Mouse (Mus musculus) layer of hippocampus, postnatal 25 days (tissue): ENCODE data around the gene Zc3h13. TPM values are rescaled to one million over a fixed set of nuclear protein-coding genes. Genes with fewer than 3 reads are reported as not detected.
A peak's percentile ranks its signal among the peaks of the same experiment; 100 is the strongest.

Source experiments
- DNase-seq, 2 experiments: peaks; one replicate each; pipeline ENCODE4 v3.0.0; 2022; ENCODE audit warnings: mixed read lengths in 2 of 2, low spot score in 1 of 2; ENCODE audit errors: extremely low spot score in 1 of 2
- total RNA-seq, 2 experiments: library from RNA; stranded (reverse); gene quantifications; 2 replicates each; pipeline ENCODE4 v1.2.3; 2021

Zc3h13 gene
- total RNA-seq: 10 to 100 TPM; 50.9 to 51.9 TPM

DNA sequence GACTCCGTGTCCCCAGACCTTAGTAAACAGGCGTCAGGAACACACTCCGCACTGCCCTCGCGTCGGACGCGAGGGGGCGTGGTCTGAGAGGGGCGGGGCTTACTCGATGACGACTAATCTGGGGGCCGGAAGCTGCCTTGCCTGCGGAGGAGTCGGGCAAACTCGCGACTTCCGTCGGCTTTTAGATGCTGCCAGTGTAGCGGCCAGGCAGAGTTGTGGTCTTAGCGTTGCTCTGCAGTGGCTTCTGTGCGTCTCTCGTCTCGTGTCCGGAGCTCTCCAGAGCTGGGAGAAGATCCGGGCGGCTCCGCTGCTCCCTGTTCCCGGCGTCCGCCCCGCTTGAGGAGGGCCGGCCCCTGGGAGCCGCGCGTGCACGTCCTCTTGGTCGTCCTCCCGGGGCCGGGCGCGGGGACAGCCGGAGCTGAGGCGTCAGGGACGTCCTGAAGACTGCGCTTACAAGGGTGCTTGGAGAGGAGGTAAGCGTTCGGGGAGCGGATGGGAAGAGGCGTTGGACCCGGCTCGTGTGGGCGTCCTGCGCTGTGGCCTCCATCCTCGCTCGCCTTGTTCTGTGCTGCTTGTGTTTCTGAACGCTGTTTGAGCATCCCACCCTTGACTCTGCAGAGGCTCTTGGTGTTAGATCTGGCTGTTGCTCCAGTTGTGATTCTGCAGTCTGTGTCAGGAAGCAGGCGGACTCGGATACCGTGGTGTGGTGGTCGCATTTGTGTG is at the start of gene Zc3h13:
Zc3h13 (plus strand) TSS at position 181 of the 723 bp plus-strand sequence.
- DNase-seq: peak; percentile 97 to 98

- no peak for DNase-seq
Observed at GRCm38 (mm10) chr14:75235552-75235951, 48.6 kb upstream of the Zc3h13 start.

DNA sequence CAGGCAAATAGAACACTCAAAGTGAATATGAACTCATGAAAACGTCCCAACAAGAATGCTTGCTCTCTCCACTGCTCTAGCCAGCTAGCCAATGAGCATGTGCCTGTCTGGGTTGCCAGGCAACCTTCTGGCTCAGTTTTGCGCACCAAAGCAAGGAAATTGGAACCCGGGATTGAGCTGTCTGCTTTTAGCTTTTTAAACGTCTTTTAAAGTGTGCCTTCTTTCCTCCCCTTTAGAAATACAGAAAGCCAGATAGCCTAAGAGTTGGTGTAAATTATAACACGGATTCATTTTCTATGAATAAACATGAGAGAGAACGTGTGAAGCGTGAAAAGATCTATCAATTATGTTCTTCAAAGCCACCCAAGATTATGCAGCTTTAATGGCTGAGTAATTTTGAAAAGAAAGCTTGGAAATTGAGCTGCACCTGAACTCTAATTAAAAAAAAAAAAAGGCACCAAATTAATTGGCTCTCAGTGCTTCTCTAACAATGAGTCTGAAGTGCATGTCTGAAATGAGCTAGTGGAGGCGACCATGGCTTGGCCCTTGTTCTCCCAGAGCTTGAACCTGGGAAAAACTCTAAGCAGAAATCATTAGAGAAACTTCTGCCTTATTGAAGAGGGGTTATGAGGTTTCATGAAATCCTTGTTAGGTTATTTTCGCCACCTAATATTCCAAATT is 48.1 kb upstream of the Zc3h13 start:
- DNase-seq: peak; percentile 15 to 20

GRCm38 (mm10) chr14:75236636-75237003 is 47.6 kb upstream of the Zc3h13 start:
- DNase-seq: no peak

GRCm38 (mm10) chr14:75237096-75237495 is 47.1 kb upstream of the Zc3h13 start:
- DNase-seq: no peak

- no peak for DNase-seq
Observed at GRCm38 (mm10) chr14:75238054-75238692, 46.0 kb upstream of the Zc3h13 start.

DNA sequence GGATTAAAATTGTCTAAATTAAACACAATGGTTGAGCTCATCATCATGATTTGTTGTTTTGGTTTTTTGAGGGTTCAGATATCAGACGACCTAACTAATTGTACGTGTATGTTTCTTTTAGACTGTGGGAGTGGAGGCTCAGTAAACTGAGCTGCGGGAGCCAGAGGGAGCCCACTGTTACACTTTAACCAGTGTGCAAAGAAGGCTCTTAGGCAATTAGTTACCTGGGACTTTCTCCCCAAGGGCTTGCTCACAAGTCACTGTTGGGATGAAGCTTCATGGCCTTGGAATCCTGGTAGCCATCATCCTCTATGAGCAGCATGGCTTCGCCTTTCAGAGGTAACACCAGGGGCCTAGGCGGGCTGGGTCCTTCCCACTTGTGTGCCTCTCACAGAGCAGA is 42.1 kb upstream of the Zc3h13 start, which contains the start of gene Cpb2:
Cpb2 (plus strand) TSS at position 201 of the 400 bp plus-strand sequence.
- DNase-seq: no peak

- no peak for DNase-seq
Observed at GRCm38 (mm10) chr14:75246024-75247000, 37.9 kb upstream of the Zc3h13 start.

DNA sequence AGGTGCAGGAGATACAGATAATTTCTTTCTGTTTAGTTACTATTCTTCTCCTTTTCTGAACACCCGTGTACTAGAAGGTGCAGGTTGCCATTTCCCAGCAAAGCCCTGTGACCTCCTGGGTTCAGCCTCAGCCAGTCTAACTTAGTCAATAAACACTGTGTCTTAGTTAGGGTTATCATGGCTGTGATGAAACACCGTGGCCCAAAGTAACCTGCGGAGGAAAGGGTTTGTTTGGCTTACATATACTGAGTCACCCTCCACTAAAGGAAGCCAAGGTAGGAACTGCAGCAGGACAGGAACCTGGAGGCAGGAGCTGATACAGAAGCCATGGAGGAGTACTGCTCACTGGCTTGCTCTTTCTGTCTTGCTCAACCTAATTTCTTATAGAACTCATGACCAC is 33.7 kb upstream of the Zc3h13 start:
- DNase-seq: no peak

- DNase-seq: no peak
Observed at GRCm38 (mm10) chr14:75256521-75256920, 27.7 kb upstream of the Zc3h13 start.

GRCm38 (mm10) chr14:75269531-75269930 is 14.6 kb upstream of the Zc3h13 start:
- no peak for DNase-seq

GRCm38 (mm10) chr14:75279716-75280115 is 4.5 kb upstream of the Zc3h13 start:
- DNase-seq: no peak

DNA sequence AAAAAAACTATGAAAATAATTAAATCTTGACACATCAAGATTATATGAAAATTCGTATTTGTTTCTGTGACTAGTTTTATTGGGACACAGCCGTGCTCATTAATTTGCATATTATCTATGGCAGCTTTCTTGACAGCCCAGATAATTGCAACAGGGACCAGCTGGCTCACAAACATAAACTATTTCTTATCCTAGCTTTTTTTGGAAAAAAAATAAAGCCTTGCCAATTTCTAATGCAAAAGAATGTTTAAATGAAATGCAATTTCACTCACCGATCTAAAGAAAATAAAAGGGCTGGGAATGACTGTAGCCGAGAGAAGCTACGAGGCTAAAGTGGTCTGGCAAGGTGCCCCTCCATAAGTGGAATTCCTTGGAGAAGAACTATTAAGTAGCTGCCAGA is 3.8 kb upstream of the Zc3h13 start:
- no peak for DNase-seq

DNA sequence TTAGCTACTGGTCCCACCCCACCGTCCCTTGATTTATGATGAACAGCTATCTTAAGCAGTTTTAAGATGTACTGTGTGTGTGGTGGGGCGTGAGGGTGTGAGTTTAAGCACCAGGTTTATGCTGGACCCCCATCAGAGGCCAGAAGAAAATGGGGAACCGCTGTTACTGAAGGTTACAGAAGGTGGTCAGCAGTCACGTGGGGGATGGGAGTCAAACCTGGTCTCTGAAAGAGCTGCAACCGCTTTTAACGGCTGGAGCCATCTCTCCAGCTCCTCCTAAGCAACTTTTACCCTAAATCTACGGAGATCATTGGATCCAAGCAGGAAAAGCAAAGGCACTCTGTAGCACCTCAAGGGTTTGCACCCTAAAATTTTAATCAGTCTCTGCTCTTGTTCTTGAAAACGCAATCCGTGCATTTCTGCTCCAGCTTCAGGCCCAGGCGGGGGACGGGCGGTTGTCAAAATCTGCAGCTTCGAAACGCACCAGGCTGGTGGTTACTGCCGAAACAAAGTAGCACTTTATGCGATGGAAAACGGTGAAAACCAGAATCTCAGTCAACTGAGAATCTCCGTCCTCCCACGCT is 472 bp upstream of the Zc3h13 start:
- peak in 1 of 2 experiments; percentile 17 for DNase-seq

- DNase-seq: no peak
Observed at GRCm38 (mm10) chr14:75301081-75301480, 16.9 kb downstream of the Zc3h13 start.

DNA sequence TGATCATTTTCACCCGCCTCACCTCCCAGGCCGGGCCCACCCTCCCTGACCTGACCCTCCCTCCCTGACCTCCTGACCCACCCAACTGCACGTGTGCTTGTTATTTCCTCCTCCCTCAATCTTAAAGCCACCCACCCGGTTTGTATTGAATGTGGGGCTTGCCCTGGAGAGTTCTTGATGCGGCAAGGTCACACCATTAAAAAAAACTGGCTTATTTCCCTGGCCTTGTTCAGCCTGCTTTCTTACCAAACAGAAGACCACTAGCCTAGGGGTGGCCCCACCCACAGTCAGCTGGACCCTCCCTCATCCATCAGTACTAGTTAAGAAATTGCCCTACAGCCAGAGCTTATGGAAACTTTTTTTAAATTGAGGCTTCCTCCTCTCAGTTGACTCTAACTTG is 19.6 kb downstream of the Zc3h13 start:
- no peak for DNase-seq

DNA sequence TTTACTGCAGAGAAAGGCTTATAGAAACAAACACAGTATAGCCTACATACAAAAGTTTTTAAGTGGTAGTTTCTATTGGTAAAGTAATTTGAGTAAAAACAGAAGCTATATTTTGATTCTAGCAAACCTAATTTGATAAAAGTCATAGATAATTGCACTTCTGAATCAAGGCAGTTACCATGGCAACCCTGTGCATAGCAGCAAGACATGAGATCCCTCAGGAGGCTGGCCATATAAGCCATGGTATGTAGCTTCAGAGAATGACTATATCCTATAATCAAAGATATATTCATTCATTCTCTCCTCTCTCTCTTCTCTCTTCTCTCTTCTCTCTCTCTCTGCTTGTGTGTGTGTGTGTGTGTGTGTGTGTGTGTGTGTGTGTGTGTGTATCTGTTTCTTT is 23.7 kb downstream of the Zc3h13 start:
- DNase-seq: no peak

DNA sequence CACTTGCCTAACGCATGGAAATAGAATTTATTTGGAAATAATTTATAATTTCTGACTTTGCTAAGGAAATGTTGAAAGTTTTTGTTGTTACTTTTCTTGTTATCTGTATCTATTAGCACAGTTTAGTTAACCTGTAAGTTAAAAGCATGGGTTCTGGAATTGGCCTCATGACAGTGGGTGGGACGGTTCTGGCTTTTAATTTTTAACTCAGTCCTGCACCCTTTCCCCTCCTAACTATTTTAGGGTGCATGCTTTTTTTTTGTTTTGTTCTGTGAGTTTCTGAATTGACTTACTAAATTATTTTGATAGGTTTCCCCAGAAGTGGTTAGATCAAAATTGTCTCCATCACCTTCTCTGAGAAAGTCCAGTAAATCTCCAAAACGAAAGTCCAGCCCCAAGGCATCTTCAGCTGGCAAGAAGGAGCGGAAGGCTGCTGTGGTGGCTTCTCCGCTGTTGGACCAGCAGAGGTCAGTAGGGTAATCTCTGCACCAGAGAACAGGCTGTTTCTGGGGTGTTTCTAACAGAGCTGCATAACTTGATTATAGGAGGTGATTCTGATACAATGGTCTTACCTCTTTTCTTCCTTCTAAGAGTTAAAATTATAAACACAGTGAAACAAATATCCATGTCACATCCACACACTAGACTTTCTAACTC is 25.3 kb downstream of the Zc3h13 start:
- no peak for DNase-seq

GRCm38 (mm10) chr14:75314484-75314883 is 30.3 kb downstream of the Zc3h13 start:
- no peak for DNase-seq
